Mouse (Mus musculus) spleen, postnatal 36 days (tissue): ENCODE results near the gene Serping1.
A peak's percentile ranks its signal among the peaks of the same experiment; 100 is the strongest.
"Not testable (repeated sequence)": the region's sequence is repeated elsewhere in the genome, so short reads cannot be mapped to it uniquely, and the experiment has no call there.

ENCODE experiments used
- DNase-seq, 2 experiments: peaks; one replicate each; pipeline ENCODE4 v3.0.0; 2022; ENCODE audit warnings: low spot score in 2 of 2, mixed read lengths in 1 of 2

Serping1 gene

GRCm38 (mm10) chr2:84738271-84738911, 36.9 kb downstream of the Serping1 start:
- DNase-seq: no peak

GRCm38 (mm10) chr2:84737451-84737925, 37.8 kb downstream of the Serping1 start:
- no peak for DNase-seq

GRCm38 (mm10) chr2:84736312-84737161, 38.7 kb downstream of the Serping1 start:
- DNase-seq: no peak

- peak; percentile 67 to 80 for DNase-seq
Measured at GRCm38 (mm10) chr2:84735346-84735920, 39.8 kb downstream of the Serping1 start.

- DNase-seq: no peak
Measured at GRCm38 (mm10) chr2:84734919-84735318, 40.3 kb downstream of the Serping1 start.

GRCm38 (mm10) chr2:84734351-84734864, 40.8 kb downstream of the Serping1 start:
- DNase-seq: no peak

- peak; percentile 37 to 58 for DNase-seq
Measured at GRCm38 (mm10) chr2:84733579-84734300, 41.5 kb downstream of the Serping1 start, which contains the start of gene Ypel4. Ypel4 (plus strand) TSS chr2:84734058.

- DNase-seq: no peak
Measured at GRCm38 (mm10) chr2:84732394-84732793, 42.9 kb downstream of the Serping1 start.

GRCm38 (mm10) chr2:84731206-84731605, 44.0 kb downstream of the Serping1 start:
- no peak for DNase-seq

GRCm38 (mm10) chr2:84728191-84728590, 47.1 kb downstream of the Serping1 start:
- not testable (repeated sequence) for DNase-seq

- peak; percentile 97 to 99 for DNase-seq
Measured at GRCm38 (mm10) chr2:84727172-84727858, 47.9 kb downstream of the Serping1 start, which contains the start of gene Clp1. Clp1 (minus strand) TSS chr2:84727350.

- DNase-seq: no peak
Measured at GRCm38 (mm10) chr2:84726716-84727115, 48.5 kb downstream of the Serping1 start.

GRCm38 (mm10) chr2:84725770-84726169, 49.5 kb downstream of the Serping1 start:
- DNase-seq: no peak

- no peak for DNase-seq
Measured at GRCm38 (mm10) chr2:84723856-84724255, 51.4 kb downstream of the Serping1 start.

- DNase-seq: no peak
Measured at GRCm38 (mm10) chr2:84721182-84721581, 54.1 kb downstream of the Serping1 start.

GRCm38 (mm10) chr2:84720718-84721117, 54.5 kb downstream of the Serping1 start:
- DNase-seq: no peak

GRCm38 (mm10) chr2:84717357-84717756, 57.9 kb downstream of the Serping1 start:
- no peak for DNase-seq

- DNase-seq: no peak
Measured at GRCm38 (mm10) chr2:84716423-84717355, 58.6 kb downstream of the Serping1 start.

GRCm38 (mm10) chr2:84715562-84716361, 59.5 kb downstream of the Serping1 start:
- DNase-seq: peak; percentile 90 to 92
